Mouse (Mus musculus) thymus, adult 2 months (tissue): Measurements from ENCODE around the gene Zfp541.

Experiments used
- CTCF ChIP-seq: fragments of 200-500 bp; IDR thresholded peaks from 2 replicates; pipeline ENCODE4 v1.5.1; 2012; ENCODE audit warnings: mild to moderate bottlenecking, control low read depth, low read length, moderate library complexity, borderline replicate concordance; ENCODE audit not compliant: control insufficient read depth, poor library complexity, insufficient read depth; ENCODE audit errors: extremely low read depth
- POLR2A ChIP-seq: fragments of 200-500 bp; IDR thresholded peaks from 2 replicates; pipeline ENCODE4 v1.6.1; 2012; ENCODE audit warnings: mild to moderate bottlenecking, low read length, control low read depth, moderate library complexity; ENCODE audit not compliant: control insufficient read depth, poor library complexity, insufficient read depth; ENCODE audit errors: extremely low read depth

- TF ChIP-seq CTCF (no peak), POLR2A (no peak)
Measured at GRCm38 (mm10) chr7:16033580-16034461, 27.8 kb upstream of the Zfp541 start.
